Mouse (Mus musculus) stomach, postnatal 0 days (tissue): ENCODE data around the gene Cd55.
"Not testable (repeated sequence)": the region's sequence is repeated elsewhere in the genome, so short reads cannot be mapped to it uniquely, and the experiment has no call there.

Source experiments
- CTCF ChIP-seq: IDR thresholded peaks from 2 replicates; pipeline ENCODE4 v1.5.1; 2016; ENCODE audit warnings: antibody characterized with exemption, low read depth, mild to moderate bottlenecking, moderate library complexity
- EP300 ChIP-seq: optimal IDR thresholded peaks from 2 replicates; pipeline ENCODE3; 2016; ENCODE audit warnings: antibody characterized with exemption

GRCm38 (mm10) chr1:130427175-130427853 lies 35.2 kb downstream of the Cd55 start:
- TF ChIP-seq CTCF, EP300: not testable (repeated sequence)
